Mouse (Mus musculus) embryonic facial prominence, embryonic 10.5 days (tissue): ENCODE measurements at regions not wholly inside any gene's neighbourhood (a gene's known extent, or its start where the extent isn't known, plus 50 kb on each side); places are given as distances from the start of the nearest gene placed in this dataset.

Source experiments
- DNase-seq: peaks from one replicate; pipeline ENCODE4 v3.0.0-alpha.2; 2017; ENCODE audit warnings: low spot score
- H3K27ac ChIP-seq: fragments of 300-500 bp; sonication (generic); replicated peaks from 2 replicates; pipeline ENCODE4 v1.5.1; 2016; ENCODE audit warnings: mild to moderate bottlenecking
- H3K27me3 ChIP-seq: fragments of 300-500 bp; sonication (generic); replicated peaks from 2 replicates; pipeline ENCODE4 v1.6.1; 2016; ENCODE audit warnings: low read depth, mild to moderate bottlenecking; ENCODE audit not compliant: poor library complexity, severe bottlenecking
- H3K36me3 ChIP-seq: fragments of 300-500 bp; sonication (generic); replicated peaks from 2 replicates; pipeline ENCODE4 v1.6.1; 2016; ENCODE audit warnings: mild to moderate bottlenecking, moderate library complexity
- H3K4me1 ChIP-seq: fragments of 300-500 bp; sonication (generic); 2 replicates; pipeline ENCODE4 v1.6.1; 2016
- H3K4me3 ChIP-seq: fragments of 300-500 bp; sonication (generic); 2 replicates; pipeline ENCODE4 v1.5.1; 2016; ENCODE audit warnings: mild to moderate bottlenecking, moderate library complexity
- H3K9me3 ChIP-seq: fragments of 300-500 bp; sonication (generic); 2 replicates; pipeline ENCODE4 v1.6.1; 2016; ENCODE audit warnings: mild to moderate bottlenecking
- WGBS: fragments of 180-500 bp; shearing (Covaris S2); methylation state at CpG from one replicate; pipeline ENCODE4 v1.1.7; 2016; 5-methylcytosine and 5-hydroxymethylcytosine counted together

GRCm38 (mm10) chr2:139250138-139250537 lies 243.6 kb upstream of the Sptlc3 start:
- no peak for DNase-seq
- Histone ChIP-seq H3K4me1 (no peaks in the 10 kb centered on the region), H3K9me3 (no peaks in the 10 kb centered on the region), H3K27me3 (no peaks in the 10 kb centered on the region), H3K27ac (no peak overlapping the region), H3K36me3 (no peaks in the 10 kb centered on the region), H3K4me3 (no peak overlapping the region)
- WGBS = 87% methylated on average over 2 of the region's 2 CpGs

GRCm38 (mm10) chr2:139267119-139267518 lies 226.6 kb upstream of the Sptlc3 start:
- Histone ChIP-seq H3K36me3 (no peaks in the 10 kb centered on the region), H3K4me1 (no peaks in the 10 kb centered on the region), H3K27ac (no peak overlapping the region), H3K4me3 (no peak overlapping the region), H3K9me3 (no peaks in the 10 kb centered on the region), H3K27me3 (no peaks in the 10 kb centered on the region)
- WGBS = 85% methylated on average over 2 of the region's 2 CpGs
- DNase-seq = no peak

- no peak for DNase-seq
- Histone ChIP-seq H3K27me3 (no peaks in the 10 kb centered on the region), H3K27ac (no peak overlapping the region), H3K36me3 (no peaks in the 10 kb centered on the region), H3K4me1 (no peaks in the 10 kb centered on the region), H3K4me3 (no peak overlapping the region), H3K9me3 (no peaks in the 10 kb centered on the region)
- 85% methylated on average over 5 of the region's 5 CpGs for WGBS
These were observed 217.1 kb upstream of the Sptlc3 start for GRCm38 (mm10) chr2:139276581-139276980.

- H3K9me3 ChIP-seq = no peaks in the 10 kb centered on the region
- no peaks in the 10 kb centered on the region for H3K27me3 ChIP-seq
- no peaks in the 10 kb centered on the region for H3K4me1 ChIP-seq
- no peaks in the 10 kb centered on the region for H3K36me3 ChIP-seq
- H3K27ac ChIP-seq = no peak overlapping the region
- DNase-seq = no peak
- WGBS = 91% methylated on average over 8 of the region's 8 CpGs
- no peak overlapping the region for H3K4me3 ChIP-seq
These were observed 216.1 kb upstream of the Sptlc3 start for GRCm38 (mm10) chr2:139277571-139277970.

GRCm38 (mm10) chr2:139281056-139281455 lies 212.7 kb upstream of the Sptlc3 start:
- WGBS = 80% methylated on average over 3 of the region's 3 CpGs
- Histone ChIP-seq H3K4me1 (no peaks in the 10 kb centered on the region), H3K9me3 (no peaks in the 10 kb centered on the region), H3K36me3 (no peaks in the 10 kb centered on the region), H3K27me3 (no peaks in the 10 kb centered on the region), H3K4me3 (no peak overlapping the region), H3K27ac (no peak overlapping the region)
- DNase-seq = no peak

GRCm38 (mm10) chr2:139284315-139284714 lies 209.4 kb upstream of the Sptlc3 start:
- Histone ChIP-seq H3K4me3 (no peak overlapping the region), H3K27ac (no peak overlapping the region), H3K4me1 (no peaks in the 10 kb centered on the region), H3K27me3 (no peaks in the 10 kb centered on the region), H3K9me3 (no peaks in the 10 kb centered on the region), H3K36me3 (no peaks in the 10 kb centered on the region)
- 87% methylated on average over 4 of the region's 4 CpGs for WGBS
- no peak for DNase-seq

- Histone ChIP-seq H3K27me3 (no peaks in the 10 kb centered on the region), H3K4me3 (no peak overlapping the region), H3K36me3 (no peaks in the 10 kb centered on the region), H3K27ac (no peak overlapping the region), H3K4me1 (no peaks in the 10 kb centered on the region), H3K9me3 (no peaks in the 10 kb centered on the region)
- 59% methylated on average over 2 of the region's 2 CpGs for WGBS
- DNase-seq = no peak
These were observed 207.3 kb upstream of the Sptlc3 start for GRCm38 (mm10) chr2:139286446-139286845.

GRCm38 (mm10) chr2:139298541-139299152 lies 195.1 kb upstream of the Sptlc3 start:
- Histone ChIP-seq H3K9me3 (no peaks in the 10 kb centered on the region), H3K27ac (no peak overlapping the region), H3K4me3 (no peak overlapping the region), H3K27me3 (no peaks in the 10 kb centered on the region), H3K36me3 (no peaks in the 10 kb centered on the region), H3K4me1 (no peaks in the 10 kb centered on the region)
- WGBS = 66% methylated on average over 6 of the region's 6 CpGs
- peak; percentile 54 for DNase-seq

GRCm38 (mm10) chr2:139311401-139311812 lies 182.3 kb upstream of the Sptlc3 start:
- Histone ChIP-seq H3K4me3 (no peak overlapping the region), H3K27ac (no peak overlapping the region), H3K27me3 (no peaks in the 10 kb centered on the region), H3K9me3 (no peaks in the 10 kb centered on the region), H3K4me1 (no peaks in the 10 kb centered on the region), H3K36me3 (no peaks in the 10 kb centered on the region)
- DNase-seq = no peak
- WGBS = 76% methylated on average over 1 of the region's 1 CpGs

- no peak for DNase-seq
These were observed 181.7 kb upstream of the Sptlc3 start for GRCm38 (mm10) chr2:139312053-139312452.

GRCm38 (mm10) chr2:139322509-139322908 lies 171.2 kb upstream of the Sptlc3 start:
- no peaks in the 10 kb centered on the region for H3K36me3 ChIP-seq
- no peak for DNase-seq
- no peaks in the 10 kb centered on the region for H3K9me3 ChIP-seq
- H3K4me3 ChIP-seq = no peak overlapping the region
- no peaks in the 10 kb centered on the region for H3K4me1 ChIP-seq
- 74% methylated on average over 2 of the region's 2 CpGs for WGBS
- no peaks in the 10 kb centered on the region for H3K27me3 ChIP-seq
- H3K27ac ChIP-seq = no peak overlapping the region

More at GRCm38 (mm10) chr2:139312053-139312452, 181.7 kb upstream of the Sptlc3 start:
- no peak overlapping the region for H3K27ac ChIP-seq
- H3K4me3 ChIP-seq = no peak overlapping the region
- no peaks in the 10 kb centered on the region for H3K9me3 ChIP-seq
- H3K27me3 ChIP-seq = no peaks in the 10 kb centered on the region
- H3K4me1 ChIP-seq = no peaks in the 10 kb centered on the region
- WGBS = 88% methylated on average over 4 of the region's 4 CpGs
- no peaks in the 10 kb centered on the region for H3K36me3 ChIP-seq

- Histone ChIP-seq H3K36me3 (no peaks in the 10 kb centered on the region), H3K4me1 (no peaks in the 10 kb centered on the region), H3K4me3 (no peak overlapping the region), H3K27me3 (no peaks in the 10 kb centered on the region), H3K27ac (no peak overlapping the region), H3K9me3 (no peaks in the 10 kb centered on the region)
- DNase-seq = no peak
- WGBS = 81% methylated on average over 3 of the region's 3 CpGs
These were observed 168.2 kb upstream of the Sptlc3 start for GRCm38 (mm10) chr2:139325501-139325900.

GRCm38 (mm10) chr2:139334681-139335080 lies 159.0 kb upstream of the Sptlc3 start:
- DNase-seq = no peak
- WGBS = 60% methylated on average over 1 of the region's 1 CpGs
- H3K4me3 ChIP-seq = no peak overlapping the region

More at GRCm38 (mm10) chr2:139334681-139335080, 159.0 kb upstream of the Sptlc3 start:
- Histone ChIP-seq H3K9me3 (no peaks in the 10 kb centered on the region), H3K27me3 (no peaks in the 10 kb centered on the region), H3K27ac (no peak overlapping the region), H3K36me3 (no peaks in the 10 kb centered on the region), H3K4me1 (peaks cover 8% of the 10 kb centered on the region)
